Mouse (Mus musculus): ENCODE measurements around the gene Coro2b.

DNA sequence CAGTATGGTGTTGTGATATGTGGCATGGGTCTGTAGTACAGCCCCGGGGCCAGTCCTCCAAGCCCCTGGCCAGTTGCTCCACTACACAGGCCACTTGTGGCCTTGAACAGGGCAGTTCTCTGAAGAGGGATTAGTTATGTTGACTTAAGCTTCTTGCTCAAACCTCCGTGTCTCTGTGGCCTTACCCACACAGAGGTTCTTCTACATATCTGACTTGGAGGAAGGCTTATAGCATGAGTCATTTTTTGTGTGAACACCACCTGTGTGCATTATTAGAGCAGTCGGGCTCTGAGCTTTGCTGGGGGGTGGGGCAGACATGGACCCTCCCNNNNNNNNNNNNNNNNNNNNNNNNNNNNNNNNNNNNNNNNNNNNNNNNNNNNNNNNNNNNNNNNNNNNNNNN, 162.6 kb downstream of the Coro2b start:
- TF ChIP-seq ZNF384 (IDR thresholded peaks at IDR 0.05; ENCODE audit: low read depth, low read length) (no peak), CHD2 (IDR thresholded peaks at IDR 0.05; ENCODE audit: low read depth, low read length) (no peak), HCFC1 (IDR thresholded peaks at IDR 0.05; ENCODE audit: borderline replicate concordance, insufficient read depth, low read length) (no peak), ZC3H11A (IDR thresholded peaks at IDR 0.05; ENCODE audit: borderline replicate concordance, low read depth, low read length) (no peak)

Measured in ES-E14 (cell line).